ENCODE assay signal across 8 mouse cellular contexts in genomic region chr1:174501661-174502030, GRCm38 (mm10). TPM values are rescaled to one million over a fixed set of nuclear protein-coding genes. Genes with fewer than 3 reads are reported as not detected.
DNase-seq lines count a peak whose midpoint lies in the region; ATAC-seq lines count a peak whose summit lies in the region.

Gene Fmn2 (plus strand): TSS chr1:174501825.

- intact Hi-C loops in left cerebral cortex, postnatal 14 days (cut with DNase I) = loop anchor here (5.0 to 10.0 kb wide), 2 partner anchors 51 to 413 kb away; no protein-coding TSS in a partner anchor

- peak; percentile 70 for DNase-seq in adrenal gland, postnatal 10 days
- DNase-seq in cerebellum, postnatal 10 days = peak; percentile 96 to 98
- DNase-seq in frontal cortex, postnatal 10 days (ENCODE audit: low spot score in 2 of 2) = peak; percentile 83 to 86
- peak; percentile 90 for DNase-seq in hindbrain, embryonic 11.5 days (ENCODE audit: low spot score)
- peak; percentile 84 to 86 for DNase-seq in left cerebral cortex, postnatal 14 days (ENCODE audit: low spot score in 2 of 2)
- DNase-seq in mesoderm, embryonic 11.5 days (ENCODE audit: low read depth, low spot score) = peak; percentile 88
- peak; percentile 88 for DNase-seq in right cerebral cortex, postnatal 4 days

- H3K4me3 ChIP-seq in hindbrain, embryonic 11.5 days (ENCODE audit: low read depth, low read length) = peak within 1 kb of the TSS; percentile 80

- peak; percentile 94 for ATAC-seq in hindbrain, embryonic 11.5 days (ENCODE audit: low FRiP score)
- ATAC-seq in monocyte, adult 5-6 weeks (replicated peaks; ENCODE audit: insufficient number of reproducible peaks, low FRiP score, low TSS enrichment, poor library complexity, severe bottlenecking) = no peak

- 0% methylated on average over 26 of the region's 29 CpGs for WGBS in hindbrain, embryonic 11.5 days

- H3K4me1 ChIP-seq in hindbrain, embryonic 11.5 days (replicated peaks; ENCODE audit: control insufficient read depth, insufficient read depth, low read length) = no peaks in the 10 kb centered on the region; the same call in 1 of the 2 replicates

- H3K27ac ChIP-seq in hindbrain, embryonic 11.5 days (ENCODE audit: low read depth, low read length) = peak within 1 kb of the TSS; percentile 95

- H3K4me2 ChIP-seq in hindbrain, embryonic 11.5 days (replicated peaks; ENCODE audit: low read depth, low read length) = peak within 1 kb of the TSS; percentile 90

- no peaks in the 10 kb centered on the region for H3K36me3 ChIP-seq in hindbrain, embryonic 11.5 days (ENCODE audit: control insufficient read depth, insufficient read depth, low read length)

- peak within 1 kb of the TSS; percentile 84 for H3K9ac ChIP-seq in hindbrain, embryonic 11.5 days (ENCODE audit: low read depth, low read length)

- no peaks in the 10 kb centered on the region for H3K27me3 ChIP-seq in hindbrain, embryonic 11.5 days (ENCODE audit: control insufficient read depth, insufficient read depth, low read length)

- no peaks in the 10 kb centered on the region for H3K9me3 ChIP-seq in hindbrain, embryonic 11.5 days (ENCODE audit: control insufficient read depth, low read length)

RNA-seq across cellular contexts. Expression of gene Fmn2, which starts in this region (rescaled TPM):
- 1 to 10 TPM; 2.4 to 2.5 TPM for total RNA-seq in adrenal gland, postnatal 10 days (2021)
- polyA plus RNA-seq in hindbrain, embryonic 11.5 days (2014; fragmentation: Nextera tagmentation; extraction: Ambion mirVana) = 7.7 and 11.3 TPM in 2 replicates
- total RNA-seq in left cerebral cortex, postnatal 14 days (2021) = 10 to 100 TPM; 57.5 to 64.6 TPM
- total RNA-seq in monocyte, adult 5-6 weeks (2017) = 0.10 TPM in 2 of 3 replicates, not detected in the other

Comparison
In these comparisons a context has a peak if more than half of its experiments do, and no peak if none do; other contexts are left out.
1. RNA of gene Fmn2 (total RNA-seq): 57.5 to 64.6 TPM in left cerebral cortex, postnatal 14 days; 2.4 to 2.5 TPM in adrenal gland, postnatal 10 days and 0.10 TPM in monocyte, adult 5-6 weeks; every median in the first group is over 10 times any median in the second.
2. Peak in every context shown above with its lines, with median percentiles within 50 percentile points of each other: DNase-seq.